1 mouse cellular context compared by ENCODE assay signal in genomic region chr3:94984312-94984711, GRCm38 (mm10).
TF ChIP-seq lines count a peak whose summit lies in the region.

No protein-coding gene starts in this region.

TF ChIP-seq in MEL, 35 proteins besides CTCF, POLR2A, EP300 and RAD21:
- TF ChIP-seq POLR2AphosphoS2 (IDR thresholded peaks at IDR 0.05; ENCODE audit: low read length) (0 out of 2 replicates have a peak, but pooled peaks have one; percentile 26), BHLHE40 (IDR thresholded peaks at IDR 0.05; ENCODE audit: borderline replicate concordance, low read depth, low read length) (no peak)
